Mouse (Mus musculus) heart, adult 2 months (tissue): Measurements from ENCODE around the gene Ppp1r15b. TPM values are rescaled to one million over a fixed set of nuclear protein-coding genes. Genes with fewer than 3 reads are reported as not detected.

Experiments
- DNase-seq, 2 experiments: peaks; one replicate each; pipeline ENCODE4 v3.0.0; 2021
- H3K27ac ChIP-seq: fragments of 200-600 bp; 2 replicates; pipeline ENCODE4 v1.8.1; 2022
- H3K27me3 ChIP-seq: fragments of 200-500 bp; 2 replicates; pipeline ENCODE4 v1.6.1; 2012; ENCODE audit warnings: mild to moderate bottlenecking, low read length, inconsistent platforms, mixed read lengths; ENCODE audit not compliant: control insufficient read depth, insufficient read depth
- H3K36me3 ChIP-seq: fragments of 200-500 bp; 2 replicates; pipeline ENCODE4 v1.6.1; 2012; ENCODE audit warnings: low read length, inconsistent platforms; ENCODE audit not compliant: control insufficient read depth, insufficient read depth
- H3K4me1 ChIP-seq: fragments of 200-500 bp; 2 replicates; pipeline ENCODE4 v1.6.1; 2011; ENCODE audit warnings: low read length; ENCODE audit not compliant: control insufficient read depth, insufficient read depth
- H3K4me3 ChIP-seq: fragments of 200-600 bp; 2 replicates; pipeline ENCODE4 v1.8.1; 2022
- H3K79me2 ChIP-seq: fragments of 200-500 bp; replicated peaks from 2 replicates; pipeline ENCODE4 v1.6.1; 2012; ENCODE audit warnings: mild to moderate bottlenecking, inconsistent platforms, low read length, moderate library complexity, mixed read lengths; ENCODE audit not compliant: control insufficient read depth, insufficient read depth
- H3K9ac ChIP-seq: fragments of 200-500 bp; 2 replicates; pipeline ENCODE4 v1.6.1; 2012; ENCODE audit warnings: low read depth, mild to moderate bottlenecking, control low read depth, inconsistent platforms, low read length, mixed read lengths
- CTCF ChIP-seq: fragments of 200-600 bp; IDR thresholded peaks from 2 replicates; pipeline ENCODE4 v1.8.1; 2022; ENCODE audit warnings: antibody characterized with exemption, mild to moderate bottlenecking, moderate library complexity
- EP300 ChIP-seq: fragments of 200-500 bp; IDR thresholded peaks from 2 replicates; pipeline ENCODE4 v1.6.1; 2011; ENCODE audit warnings: low read depth, low read length, control low read depth; ENCODE audit not compliant: insufficient read depth
- POLR2A ChIP-seq: fragments of 200-500 bp; IDR thresholded peaks from 2 replicates; pipeline ENCODE4 v1.6.1; 2011; ENCODE audit warnings: mild to moderate bottlenecking, low read depth, low read length, control low read depth; ENCODE audit not compliant: insufficient read depth
- WGBS: fragments of 180-500 bp; shearing (Covaris S2); methylation state at CpG from one replicate; pipeline ENCODE4 v1.1.7; 2018; 5-methylcytosine and 5-hydroxymethylcytosine counted together
- intact Hi-C: fragments of 180-260 bp; cut with DNase I; formaldehyde crosslinking; loops from one replicate; pipeline ENCODE4 v1.15.1; 2025
- polyA plus RNA-seq: library from polyadenylated mRNA; depleted of rRNA; stranded (reverse); fragments of >200 nt; gene quantifications from 2 replicates; pipeline ENCODE4 v1.2.3, GENCODE M21; 2012
- total RNA-seq, 2 experiments: library from RNA; stranded (reverse); gene quantifications; 2 replicates each; pipeline ENCODE4 v1.2.3; 2021

The Ppp1r15b gene
- total and polyA plus RNA-seq, 3 experiments, result 8.6 to 22.8 (median 21.5) TPM

GRCm38 (mm10) chr1:133118127-133118526 is 12.8 kb upstream of the Ppp1r15b start:
- TF ChIP-seq EP300 (no peak), CTCF (no peak), POLR2A (no peak)
- Histone ChIP-seq H3K36me3 (no peaks in the 10 kb centered on the region), H3K4me1 (no peaks in the 10 kb centered on the region), H3K27ac (no peak overlapping the region), H3K79me2 (no peaks in the 10 kb centered on the region), H3K9ac (no peak overlapping the region), H3K27me3 (no peaks in the 10 kb centered on the region), H3K4me3 (no peak overlapping the region)
- 79% methylated on average over 5 of the region's 5 CpGs for WGBS
- intact Hi-C loops, result no loop called here
- DNase-seq, result no peak

- WGBS, result 61% methylated on average over 3 of the region's 3 CpGs
- H3K36me3 ChIP-seq, result no peaks in the 10 kb centered on the region
- no peak overlapping the region for H3K27ac ChIP-seq
- TF ChIP-seq POLR2A (no peak), EP300 (no peak)
- H3K27me3 ChIP-seq, result no peaks in the 10 kb centered on the region
- H3K4me3 ChIP-seq, result no peak overlapping the region
- no peaks in the 10 kb centered on the region for H3K4me1 ChIP-seq
- H3K9ac ChIP-seq, result no peak overlapping the region
- intact Hi-C loops, result no loop called here
- no peak for DNase-seq
- no peaks in the 10 kb centered on the region for H3K79me2 ChIP-seq
Observed at GRCm38 (mm10) chr1:133118844-133119243, 12.1 kb upstream of the Ppp1r15b start.

DNA sequence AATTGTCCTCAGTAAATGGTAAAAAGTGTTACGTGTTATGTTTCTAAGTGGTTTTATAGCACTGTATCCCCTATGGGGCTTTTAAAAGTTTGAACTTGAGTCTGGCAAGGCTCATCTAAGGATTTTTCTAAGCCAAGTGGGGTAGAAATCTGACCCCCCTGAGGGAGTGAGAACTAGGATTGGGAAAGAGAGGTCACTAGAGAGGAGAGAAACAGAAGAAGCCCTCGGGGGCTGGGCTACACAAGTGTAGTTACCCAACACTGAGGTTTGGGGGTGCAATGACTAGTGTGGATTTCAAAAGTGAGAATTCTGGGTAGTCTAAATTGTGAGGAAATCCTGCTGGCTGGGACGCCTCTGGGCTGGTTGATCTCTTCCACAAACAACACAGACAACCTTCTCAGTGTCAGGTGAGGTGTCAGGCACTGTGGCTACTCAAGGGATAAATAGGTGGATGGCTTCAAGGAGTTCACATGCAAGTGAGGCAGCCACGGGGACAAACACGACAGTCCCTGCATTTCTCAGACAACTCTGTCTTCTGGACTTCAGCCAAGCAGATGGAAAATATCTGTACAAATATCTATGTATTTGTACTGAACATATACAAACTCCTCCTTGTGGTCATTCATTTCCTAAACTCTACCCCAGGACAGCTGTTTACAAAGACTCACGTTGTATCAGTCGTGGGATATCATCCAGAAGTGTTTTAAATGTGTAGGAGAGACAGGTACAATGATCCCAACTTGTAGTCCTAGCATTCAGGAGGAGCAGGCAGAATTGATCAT is 10.8 kb upstream of the Ppp1r15b start:
- intact Hi-C loops, result no loop called here
- no peaks in the 10 kb centered on the region for H3K79me2 ChIP-seq
- H3K4me1 ChIP-seq, result no peaks in the 10 kb centered on the region
- no peak overlapping the region for H3K27ac ChIP-seq
- no peak for DNase-seq
- no peak for TF ChIP-seq CTCF
- TF ChIP-seq EP300, result no peak
- TF ChIP-seq POLR2A, result no peak
- no peak overlapping the region for H3K4me3 ChIP-seq
- no peaks in the 10 kb centered on the region for H3K36me3 ChIP-seq
- no peak overlapping the region for H3K9ac ChIP-seq
- WGBS, result 48% methylated on average over 7 of the region's 7 CpGs
- H3K27me3 ChIP-seq, result no peaks in the 10 kb centered on the region

GRCm38 (mm10) chr1:133121246-133121645 is 9.7 kb upstream of the Ppp1r15b start:
- TF ChIP-seq POLR2A (no peak), CTCF (no peak), EP300 (no peak)
- no peaks in the 10 kb centered on the region for H3K4me1 ChIP-seq
- no peaks in the 10 kb centered on the region for H3K79me2 ChIP-seq
- no peak overlapping the region for H3K9ac ChIP-seq
- DNase-seq, result no peak
- no peak overlapping the region for H3K27ac ChIP-seq
- 58% methylated on average over 6 of the region's 6 CpGs for WGBS
- no peaks in the 10 kb centered on the region for H3K27me3 ChIP-seq
- intact Hi-C loops, result no loop called here
- no peaks in the 10 kb centered on the region for H3K36me3 ChIP-seq
- H3K4me3 ChIP-seq, result no peak overlapping the region

- no peaks in the 10 kb centered on the region for H3K79me2 ChIP-seq
- TF ChIP-seq EP300, result no peak
- no peak for TF ChIP-seq POLR2A
- H3K4me3 ChIP-seq, result no peak overlapping the region
- H3K27ac ChIP-seq, result no peak overlapping the region
- DNase-seq, result no peak
- intact Hi-C loops, result no loop called here
- no peak overlapping the region for H3K9ac ChIP-seq
- WGBS, result 91% methylated on average over 6 of the region's 6 CpGs
- H3K4me1 ChIP-seq, result no peaks in the 10 kb centered on the region
- no peaks in the 10 kb centered on the region for H3K36me3 ChIP-seq
- H3K27me3 ChIP-seq, result no peaks in the 10 kb centered on the region
Observed at GRCm38 (mm10) chr1:133124137-133124536, 6.8 kb upstream of the Ppp1r15b start.

DNA sequence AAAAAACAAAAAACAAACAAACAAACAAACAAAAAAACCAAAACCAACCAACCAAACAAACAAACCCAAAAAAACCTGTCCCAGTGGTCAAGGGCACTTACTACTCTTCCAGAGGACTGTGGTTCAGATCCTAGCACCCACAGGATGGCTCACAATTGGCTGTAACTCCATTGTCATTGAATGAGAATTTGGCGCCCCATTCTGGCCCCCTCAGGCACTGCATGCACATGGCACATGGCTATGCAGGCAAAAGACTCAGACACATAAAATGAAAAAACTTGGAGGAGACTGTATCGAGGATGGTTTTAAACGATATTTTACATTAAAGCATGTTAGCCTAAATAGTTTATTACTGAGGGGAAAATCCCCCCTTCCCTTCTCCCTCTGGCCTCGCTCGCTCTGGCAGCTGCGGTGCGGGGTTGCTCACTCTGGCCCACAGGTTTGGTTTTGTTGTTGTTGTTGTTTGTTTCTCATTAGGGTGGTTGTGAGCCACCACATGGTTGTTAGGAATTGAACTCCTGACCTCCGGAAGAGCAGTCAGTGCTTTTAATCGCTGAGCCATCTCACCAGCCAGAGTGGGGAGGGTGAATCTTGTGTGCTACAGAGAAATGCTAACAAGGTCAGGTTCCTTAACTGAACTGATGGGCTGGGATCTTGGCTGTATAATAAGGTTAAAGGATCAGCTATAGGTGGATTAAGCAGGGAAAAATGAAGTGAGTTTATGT is 5.1 kb upstream of the Ppp1r15b start:
- H3K9ac ChIP-seq, result no peak overlapping the region
- intact Hi-C loops, result no loop called here
- H3K27ac ChIP-seq, result no peak overlapping the region
- H3K36me3 ChIP-seq, result peaks cover 1% of the 10 kb centered on the region; the same call in 1 of the 2 replicates
- H3K4me3 ChIP-seq, result no peak overlapping the region
- TF ChIP-seq POLR2A (no peak), CTCF (peak; percentile 30; the same call in 1 of the 2 replicates), EP300 (no peak)
- H3K79me2 ChIP-seq, result no peaks in the 10 kb centered on the region
- no peaks in the 10 kb centered on the region for H3K4me1 ChIP-seq
- H3K27me3 ChIP-seq, result no peaks in the 10 kb centered on the region
- DNase-seq, result no peak
- WGBS, result 89% methylated on average over 9 of the region's 9 CpGs
